Mouse (Mus musculus): ENCODE measurements around the gene Slit2. TPM values are rescaled to one million over a fixed set of nuclear protein-coding genes. Genes with fewer than 3 reads are reported as not detected.
"Not testable (repeated sequence)": the region's sequence is repeated elsewhere in the genome, so short reads cannot be mapped to it uniquely, and the experiment has no call there.

The Slit2 gene
- polyA plus RNA-seq, 1 experiment from 2014 or later: 3.8 TPM

DNA sequence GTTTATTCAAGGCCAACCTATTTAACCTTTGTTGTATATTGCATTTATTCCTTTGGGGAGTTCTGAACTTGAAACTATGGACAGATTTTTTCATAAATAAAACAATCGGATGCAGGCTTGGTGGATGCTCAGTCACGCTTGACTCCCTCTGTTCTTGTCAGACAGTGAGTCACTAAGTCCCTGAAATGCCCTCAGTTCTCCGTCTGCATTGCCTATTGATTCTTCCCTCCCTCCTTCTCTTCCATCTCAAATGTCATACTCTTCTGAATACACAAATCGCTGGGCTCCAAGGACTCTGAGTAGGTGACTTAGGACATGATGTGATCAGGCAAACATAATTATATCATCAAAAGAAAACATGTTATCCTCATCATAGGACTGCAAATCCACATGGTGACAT lies 251.8 kb downstream of the Slit2 start:
- no peaks in the 10 kb centered on the region for H3K27me3 ChIP-seq (replicated peaks; ENCODE audit: control insufficient read depth, insufficient read depth, low read length)
- H3K27ac ChIP-seq (ENCODE audit: low read depth, low read length): no peak overlapping the region
- 83% methylated on average over 4 of the region's 4 CpGs for WGBS
- ATAC-seq (replicated peaks; ENCODE audit: low FRiP score) (no peak), DNase-seq (ENCODE audit: low spot score) (no peak)
- no peak overlapping the region for H3K9ac ChIP-seq (ENCODE audit: low read depth, low read length)
- no peaks in the 10 kb centered on the region for H3K4me1 ChIP-seq (replicated peaks; ENCODE audit: control insufficient read depth, insufficient read depth, low read length)
- no peak overlapping the region for H3K4me3 ChIP-seq (ENCODE audit: low read depth, low read length)
- no peak overlapping the region for H3K4me2 ChIP-seq
- no peaks in the 10 kb centered on the region for H3K9me3 ChIP-seq (ENCODE audit: control insufficient read depth, low read length)
- H3K36me3 ChIP-seq (ENCODE audit: control insufficient read depth, insufficient read depth, low read length): no peaks in the 10 kb centered on the region

DNA sequence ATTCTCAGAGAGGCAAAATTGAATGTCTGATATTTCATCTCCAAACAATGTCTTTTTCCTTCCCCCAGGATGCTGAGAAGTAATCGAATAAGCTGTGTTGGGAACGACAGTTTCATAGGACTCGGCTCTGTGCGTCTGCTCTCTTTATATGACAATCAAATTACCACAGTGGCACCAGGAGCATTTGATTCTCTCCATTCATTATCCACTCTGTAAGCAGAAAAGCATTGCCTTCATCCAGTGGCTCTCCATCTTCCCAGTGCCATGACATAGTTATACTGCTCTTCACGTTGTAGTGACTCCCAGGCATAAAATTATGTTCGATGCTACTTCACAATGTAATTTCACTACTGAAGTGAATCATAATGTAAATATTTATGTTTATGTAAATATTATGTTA lies 252.3 kb downstream of the Slit2 start:
- Histone ChIP-seq H3K9ac (ENCODE audit: low read depth, low read length) (no peak overlapping the region), H3K4me1 (replicated peaks; ENCODE audit: control insufficient read depth, insufficient read depth, low read length) (no peaks in the 10 kb centered on the region), H3K36me3 (ENCODE audit: control insufficient read depth, insufficient read depth, low read length) (no peaks in the 10 kb centered on the region), H3K4me3 (ENCODE audit: low read depth, low read length) (no peak overlapping the region), H3K9me3 (ENCODE audit: control insufficient read depth, low read length) (no peaks in the 10 kb centered on the region), H3K4me2 (no peak overlapping the region), H3K27me3 (replicated peaks; ENCODE audit: control insufficient read depth, insufficient read depth, low read length) (no peaks in the 10 kb centered on the region), H3K27ac (ENCODE audit: low read depth, low read length) (no peak overlapping the region)
- no peak for ATAC-seq (replicated peaks; ENCODE audit: low FRiP score)
- no peak for DNase-seq (ENCODE audit: low spot score)
- WGBS: 91% methylated on average over 6 of the region's 6 CpGs

DNA sequence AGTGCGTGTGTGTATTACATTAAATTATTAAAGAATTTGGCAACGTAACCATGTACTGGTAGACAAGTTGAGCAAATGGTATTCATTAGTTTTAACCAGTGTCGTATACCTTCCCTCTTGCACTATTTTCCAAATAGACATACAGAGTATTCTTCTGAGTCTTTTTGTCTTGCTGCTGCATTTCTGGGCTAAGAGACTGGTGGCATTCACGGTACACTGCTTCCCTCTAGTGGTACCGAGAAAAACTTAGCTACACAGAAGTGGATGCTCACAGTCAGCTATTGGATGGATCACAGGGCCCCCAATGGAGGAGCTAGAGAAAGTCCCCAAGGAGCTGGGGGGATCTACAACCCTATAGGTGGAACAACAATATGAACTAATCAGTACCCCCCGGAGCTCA lies 257.8 kb downstream of the Slit2 start:
- H3K27me3 ChIP-seq (replicated peaks; ENCODE audit: control insufficient read depth, insufficient read depth, low read length); H3K9ac ChIP-seq (ENCODE audit: low read depth, low read length); H3K4me1 ChIP-seq (replicated peaks; ENCODE audit: control insufficient read depth, insufficient read depth, low read length); H3K4me2 ChIP-seq; H3K4me3 ChIP-seq (ENCODE audit: low read depth, low read length); H3K27ac ChIP-seq (ENCODE audit: low read depth, low read length); H3K9me3 ChIP-seq (ENCODE audit: control insufficient read depth, low read length); H3K36me3 ChIP-seq (ENCODE audit: control insufficient read depth, insufficient read depth, low read length); ATAC-seq (replicated peaks; ENCODE audit: low FRiP score); DNase-seq (ENCODE audit: low spot score): not testable (repeated sequence)
- 38% methylated on average over 6 of the region's 6 CpGs for WGBS

GRCm38 (mm10) chr5:48248327-48248726 lies 265.4 kb downstream of the Slit2 start:
- Histone ChIP-seq H3K27ac (ENCODE audit: low read depth, low read length) (no peak overlapping the region), H3K4me1 (replicated peaks; ENCODE audit: control insufficient read depth, insufficient read depth, low read length) (no peaks in the 10 kb centered on the region), H3K9ac (ENCODE audit: low read depth, low read length) (no peak overlapping the region), H3K9me3 (ENCODE audit: control insufficient read depth, low read length) (no peaks in the 10 kb centered on the region), H3K4me2 (no peak overlapping the region), H3K27me3 (replicated peaks; ENCODE audit: control insufficient read depth, insufficient read depth, low read length) (no peaks in the 10 kb centered on the region), H3K36me3 (ENCODE audit: control insufficient read depth, insufficient read depth, low read length) (no peaks in the 10 kb centered on the region), H3K4me3 (ENCODE audit: low read depth, low read length) (no peak overlapping the region)
- no peak for DNase-seq (ENCODE audit: low spot score)
- 57% methylated on average over 4 of the region's 4 CpGs for WGBS
- peak; percentile 74 for ATAC-seq (replicated peaks; ENCODE audit: low FRiP score)

- no peak overlapping the region for H3K4me3 ChIP-seq (ENCODE audit: low read depth, low read length)
- no peaks in the 10 kb centered on the region for H3K27me3 ChIP-seq (replicated peaks; ENCODE audit: control insufficient read depth, insufficient read depth, low read length)
- H3K27ac ChIP-seq (ENCODE audit: low read depth, low read length): no peak overlapping the region
- 80% methylated on average over 4 of the region's 4 CpGs for WGBS
- no peak for DNase-seq (ENCODE audit: low spot score)
- no peaks in the 10 kb centered on the region for H3K36me3 ChIP-seq (ENCODE audit: control insufficient read depth, insufficient read depth, low read length)
- ATAC-seq (replicated peaks; ENCODE audit: low FRiP score): no peak
- no peak overlapping the region for H3K4me2 ChIP-seq
- no peaks in the 10 kb centered on the region for H3K4me1 ChIP-seq (replicated peaks; ENCODE audit: control insufficient read depth, insufficient read depth, low read length)
- H3K9me3 ChIP-seq (ENCODE audit: control insufficient read depth, low read length): no peaks in the 10 kb centered on the region
- no peak overlapping the region for H3K9ac ChIP-seq (ENCODE audit: low read depth, low read length)
Observed at GRCm38 (mm10) chr5:48277561-48277960, 294.6 kb downstream of the Slit2 start.

- no peak for DNase-seq (ENCODE audit: low spot score)
- no peaks in the 10 kb centered on the region for H3K9me3 ChIP-seq (ENCODE audit: control insufficient read depth, low read length)
- no peak overlapping the region for H3K9ac ChIP-seq (ENCODE audit: low read depth, low read length)
- ATAC-seq (replicated peaks; ENCODE audit: low FRiP score): no peak
- H3K27ac ChIP-seq (ENCODE audit: low read depth, low read length): no peak overlapping the region
- H3K4me1 ChIP-seq (replicated peaks; ENCODE audit: control insufficient read depth, insufficient read depth, low read length): no peaks in the 10 kb centered on the region
- H3K4me3 ChIP-seq (ENCODE audit: low read depth, low read length): no peak overlapping the region
- H3K36me3 ChIP-seq (ENCODE audit: control insufficient read depth, insufficient read depth, low read length): no peaks in the 10 kb centered on the region
- no peak overlapping the region for H3K4me2 ChIP-seq
- 90% methylated on average over 3 of the region's 3 CpGs for WGBS
- no peaks in the 10 kb centered on the region for H3K27me3 ChIP-seq (replicated peaks; ENCODE audit: control insufficient read depth, insufficient read depth, low read length)
Observed at GRCm38 (mm10) chr5:48301186-48301585, 318.2 kb downstream of the Slit2 start.

- 46% methylated on average over 6 of the region's 6 CpGs for WGBS
- no peaks in the 10 kb centered on the region for H3K36me3 ChIP-seq (ENCODE audit: control insufficient read depth, insufficient read depth, low read length)
- ATAC-seq (replicated peaks; ENCODE audit: low FRiP score) (no peak), DNase-seq (ENCODE audit: low spot score) (no peak)
- no peaks in the 10 kb centered on the region for H3K27me3 ChIP-seq (replicated peaks; ENCODE audit: control insufficient read depth, insufficient read depth, low read length)
- no peak overlapping the region for H3K4me3 ChIP-seq (ENCODE audit: low read depth, low read length)
- no peak overlapping the region for H3K27ac ChIP-seq (ENCODE audit: low read depth, low read length)
- no peaks in the 10 kb centered on the region for H3K4me1 ChIP-seq (replicated peaks; ENCODE audit: control insufficient read depth, insufficient read depth, low read length)
- no peaks in the 10 kb centered on the region for H3K9me3 ChIP-seq (ENCODE audit: control insufficient read depth, low read length)
- H3K4me2 ChIP-seq: no peak overlapping the region
- H3K9ac ChIP-seq (ENCODE audit: low read depth, low read length): no peak overlapping the region
Observed at GRCm38 (mm10) chr5:48315057-48315602, 332.2 kb downstream of the Slit2 start.

- Histone ChIP-seq H3K4me3 (ENCODE audit: low read depth, low read length) (no peak overlapping the region), H3K4me1 (replicated peaks; ENCODE audit: control insufficient read depth, insufficient read depth, low read length) (no peaks in the 10 kb centered on the region), H3K9ac (ENCODE audit: low read depth, low read length) (no peak overlapping the region), H3K27me3 (replicated peaks; ENCODE audit: control insufficient read depth, insufficient read depth, low read length) (no peaks in the 10 kb centered on the region), H3K36me3 (ENCODE audit: control insufficient read depth, insufficient read depth, low read length) (no peaks in the 10 kb centered on the region), H3K4me2 (no peak overlapping the region), H3K27ac (ENCODE audit: low read depth, low read length) (no peak overlapping the region), H3K9me3 (ENCODE audit: control insufficient read depth, low read length) (no peaks in the 10 kb centered on the region)
- DNase-seq (ENCODE audit: low spot score): no peak
- no peak for ATAC-seq (replicated peaks; ENCODE audit: low FRiP score)
- WGBS: 66% methylated on average over 4 of the region's 4 CpGs
Observed at GRCm38 (mm10) chr5:48320597-48320996, 337.7 kb downstream of the Slit2 start.

- Histone ChIP-seq H3K4me2 (no peak overlapping the region), H3K9ac (ENCODE audit: low read depth, low read length) (no peak overlapping the region), H3K4me3 (ENCODE audit: low read depth, low read length) (no peak overlapping the region), H3K27ac (ENCODE audit: low read depth, low read length) (no peak overlapping the region), H3K27me3 (replicated peaks; ENCODE audit: control insufficient read depth, insufficient read depth, low read length) (no peaks in the 10 kb centered on the region), H3K9me3 (ENCODE audit: control insufficient read depth, low read length) (no peaks in the 10 kb centered on the region), H3K36me3 (ENCODE audit: control insufficient read depth, insufficient read depth, low read length) (no peaks in the 10 kb centered on the region), H3K4me1 (replicated peaks; ENCODE audit: control insufficient read depth, insufficient read depth, low read length) (no peaks in the 10 kb centered on the region)
- DNase-seq (ENCODE audit: low spot score) (no peak), ATAC-seq (replicated peaks; ENCODE audit: low FRiP score) (no peak)
Observed at GRCm38 (mm10) chr5:48326221-48326620, 343.3 kb downstream of the Slit2 start.

Measured in liver, embryonic 11.5 days (tissue).